Mouse (Mus musculus) liver, adult 2 months (tissue): ENCODE measurements around the gene Ndufb5.

Source experiments
- CTCF ChIP-seq: fragments of 200-500 bp; IDR thresholded peaks from 2 replicates; pipeline ENCODE4 v1.5.1; 2011; ENCODE audit warnings: low read depth, low read length, control low read depth
- POLR2A ChIP-seq: fragments of 200-500 bp; IDR thresholded peaks from 2 replicates; pipeline ENCODE4 v1.6.1; 2011; ENCODE audit warnings: low read length, control low read depth; ENCODE audit not compliant: insufficient read depth; ENCODE audit errors: extremely low read depth

GRCm38 (mm10) chr3:32762962-32763361 is 26.2 kb downstream of the Ndufb5 start:
- TF ChIP-seq CTCF (no peak), POLR2A (no peak)
